Mouse (Mus musculus) midbrain, embryonic 10.5 days (tissue): Measurements from ENCODE around the gene Cabp1. TPM values are rescaled to one million over a fixed set of nuclear protein-coding genes. Genes with fewer than 3 reads are reported as not detected.
A peak's percentile ranks its signal among the peaks of the same experiment; 100 is the strongest.
"Not testable (repeated sequence)": the region's sequence is repeated elsewhere in the genome, so short reads cannot be mapped to it uniquely, and the experiment has no call there.

Experiments used
- DNase-seq: peaks from one replicate; pipeline ENCODE4 v3.0.0-alpha.2; 2017; ENCODE audit warnings: low spot score
- H3K27ac ChIP-seq: fragments of 300-500 bp; sonication (generic); replicated peaks from 2 replicates; pipeline ENCODE4 v1.5.1; 2016; ENCODE audit warnings: mild to moderate bottlenecking
- H3K27me3 ChIP-seq: fragments of 300-500 bp; sonication (generic); 2 replicates; pipeline ENCODE4 v1.6.1; 2016; ENCODE audit warnings: low read depth, mild to moderate bottlenecking; ENCODE audit not compliant: poor library complexity, severe bottlenecking
- H3K36me3 ChIP-seq: fragments of 300-500 bp; sonication (generic); 2 replicates; pipeline ENCODE4 v1.6.1; 2016; ENCODE audit warnings: mild to moderate bottlenecking, moderate library complexity
- H3K4me1 ChIP-seq: fragments of 300-500 bp; sonication (generic); 2 replicates; pipeline ENCODE4 v1.6.1; 2016
- H3K4me3 ChIP-seq: fragments of 300-500 bp; sonication (generic); 2 replicates; pipeline ENCODE4 v1.5.1; 2016; ENCODE audit warnings: mild to moderate bottlenecking, moderate library complexity
- H3K9me3 ChIP-seq: fragments of 300-500 bp; sonication (generic); replicated peaks from 2 replicates; pipeline ENCODE4 v1.6.1; 2016; ENCODE audit warnings: mild to moderate bottlenecking
- WGBS: fragments of 180-500 bp; shearing (Covaris S2); methylation state at CpG from one replicate; pipeline ENCODE4 v1.1.7; 2016; 5-methylcytosine and 5-hydroxymethylcytosine counted together
- polyA plus RNA-seq: library from polyadenylated mRNA; unstranded; fragments of >200 nt; fragmentation: Nextera tagmentation; extraction: Ambion mirVana; gene quantifications from 2 replicates; pipeline ENCODE4 v1.2.1, GENCODE M21; 2016

The Cabp1 gene
- polyA plus RNA-seq, 1 experiment from 2014 or later, result 1.3 TPM

DNA sequence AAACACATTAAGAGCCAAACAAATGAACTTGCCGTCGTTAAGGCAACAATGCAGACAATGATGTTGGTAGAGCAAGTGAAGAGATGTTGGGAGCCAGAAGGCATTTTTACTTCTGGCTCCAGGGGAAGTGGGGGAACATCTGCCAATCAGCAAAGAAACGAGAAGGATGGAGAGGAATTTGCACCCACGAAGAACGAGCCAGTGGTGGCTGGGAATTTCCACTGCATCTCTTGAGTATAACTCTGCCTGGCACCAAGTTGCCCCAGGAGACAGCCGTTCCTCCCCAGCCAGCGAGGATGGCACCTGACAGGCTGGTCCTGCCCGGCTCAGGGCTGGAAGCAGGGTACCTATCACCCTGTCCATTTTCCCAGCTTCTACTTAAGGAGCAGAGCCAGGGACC, 11.3 kb downstream of the Cabp1 start:
- H3K36me3 ChIP-seq, result no peaks in the 10 kb centered on the region
- H3K4me1 ChIP-seq, result peaks cover 46% of the 10 kb centered on the region
- no peak for DNase-seq
- no peak overlapping the region for H3K27ac ChIP-seq
- no peaks in the 10 kb centered on the region for H3K9me3 ChIP-seq
- peaks cover 49% of the 10 kb centered on the region for H3K27me3 ChIP-seq
- H3K4me3 ChIP-seq, result no peak overlapping the region
- 86% methylated on average over 8 of the region's 8 CpGs for WGBS

DNA sequence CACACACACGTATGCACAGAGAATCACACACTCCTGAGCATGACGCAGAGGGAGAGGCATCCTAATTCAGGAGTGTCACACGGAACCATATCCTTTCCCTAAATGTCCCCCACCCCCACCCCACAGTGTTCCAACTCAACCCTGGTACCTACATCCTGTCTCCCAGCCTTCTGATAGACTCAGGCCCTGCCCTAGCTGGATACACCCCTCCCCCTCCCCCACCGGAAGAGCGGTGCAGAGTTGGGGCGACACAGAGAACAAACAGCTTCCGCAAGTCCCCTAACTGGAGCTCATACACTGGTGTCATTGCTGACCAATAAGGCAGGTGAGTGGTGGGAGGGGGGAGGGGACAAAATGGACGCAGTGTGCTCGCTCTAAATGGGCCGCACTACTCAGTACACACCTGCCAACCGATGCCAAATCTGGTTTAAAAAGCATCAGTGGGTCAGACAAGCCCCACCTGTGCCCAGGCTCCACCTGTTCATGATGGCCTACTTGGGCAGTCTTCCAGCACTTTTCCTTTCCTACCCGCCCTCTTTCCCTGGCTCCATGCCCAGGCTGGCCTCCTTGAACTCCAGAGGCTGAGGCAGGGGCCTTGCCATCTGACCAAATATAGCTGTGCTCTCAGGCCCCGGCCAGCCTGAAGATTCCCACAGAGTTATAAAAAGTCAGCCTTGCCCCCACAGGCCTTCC, 12.8 kb downstream of the Cabp1 start:
- Histone ChIP-seq H3K4me1 (peaks cover 31% of the 10 kb centered on the region), H3K36me3 (no peaks in the 10 kb centered on the region), H3K27me3 (peaks cover 34% of the 10 kb centered on the region), H3K4me3 (no peak overlapping the region), H3K9me3 (no peaks in the 10 kb centered on the region), H3K27ac (no peak overlapping the region)
- no peak for DNase-seq
- 79% methylated on average over 13 of the region's 13 CpGs for WGBS

DNA sequence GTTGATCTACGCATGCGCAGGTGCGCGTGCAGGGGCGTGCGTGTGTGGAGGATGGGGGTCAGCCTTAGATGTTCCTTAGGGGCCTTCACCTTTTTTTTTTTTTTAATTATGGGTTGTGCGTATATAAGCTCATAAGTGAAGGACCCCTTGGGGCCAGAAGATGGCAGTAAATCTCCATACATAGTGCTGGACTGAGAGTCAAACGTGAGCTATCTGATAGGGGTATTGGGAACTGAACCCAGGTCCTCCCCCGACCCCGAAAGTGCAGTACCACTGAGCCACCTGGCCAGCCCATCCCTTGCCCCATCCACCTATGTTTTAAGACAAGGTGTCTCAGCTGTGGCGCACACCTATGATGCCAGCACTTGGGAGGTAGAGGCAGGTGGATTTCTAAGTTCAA, 14.6 kb downstream of the Cabp1 start:
- H3K36me3 ChIP-seq, result no peaks in the 10 kb centered on the region
- no peak overlapping the region for H3K4me3 ChIP-seq
- no peak overlapping the region for H3K27ac ChIP-seq
- no peaks in the 10 kb centered on the region for H3K9me3 ChIP-seq
- peaks cover 17% of the 10 kb centered on the region for H3K4me1 ChIP-seq
- peaks cover 18% of the 10 kb centered on the region for H3K27me3 ChIP-seq
- 93% methylated on average over 11 of the region's 11 CpGs for WGBS
- no peak for DNase-seq

DNA sequence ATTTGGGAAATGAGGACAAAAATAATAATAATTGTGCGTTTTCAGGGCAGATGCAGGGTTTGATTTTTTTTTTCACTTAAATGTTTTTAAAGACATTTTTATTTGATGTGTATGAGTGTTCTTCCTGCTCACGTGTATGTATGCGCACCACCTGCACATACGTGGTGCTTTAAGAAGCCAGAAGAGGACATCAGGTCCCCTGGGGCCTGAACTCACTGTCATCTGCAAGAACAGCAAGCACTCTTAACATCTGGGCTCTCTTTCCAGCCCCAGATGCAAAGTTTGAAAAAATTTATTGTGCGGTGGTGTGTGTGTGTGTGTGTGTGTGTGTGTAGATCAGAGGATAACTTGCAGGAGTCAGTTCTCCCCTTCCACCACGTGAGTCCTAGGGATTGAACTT, 16.3 kb downstream of the Cabp1 start:
- DNase-seq, result no peak
- 0 out of 2 replicates have a peak, but pooled peaks cover under 1% of the 10 kb centered on the region for H3K4me1 ChIP-seq
- peaks cover 12% of the 10 kb centered on the region; the same call in 1 of the 2 replicates for H3K27me3 ChIP-seq
- no peaks in the 10 kb centered on the region for H3K36me3 ChIP-seq
- no peak overlapping the region for H3K27ac ChIP-seq
- no peaks in the 10 kb centered on the region for H3K9me3 ChIP-seq
- 86% methylated on average over 6 of the region's 6 CpGs for WGBS
- no peak overlapping the region for H3K4me3 ChIP-seq

DNA sequence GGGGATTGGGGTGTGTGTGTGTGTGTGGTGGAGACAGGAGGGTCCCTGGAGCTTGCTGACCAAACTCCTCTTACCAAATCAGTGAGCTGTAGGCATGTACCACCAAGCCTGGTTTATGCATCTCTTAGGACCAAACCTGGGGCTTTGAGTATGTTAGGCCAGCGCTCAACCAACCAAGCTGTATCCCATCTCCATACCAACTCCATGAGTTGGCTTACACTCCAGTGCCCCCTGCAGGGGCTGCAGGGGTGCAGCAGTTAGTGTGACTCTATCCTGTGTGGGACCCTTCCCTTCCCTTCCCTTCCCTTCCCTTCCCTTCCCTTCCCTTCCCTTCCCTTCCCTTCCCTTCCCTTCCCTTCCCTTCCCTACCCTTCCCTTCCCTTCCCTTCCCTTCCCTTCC, 19.6 kb downstream of the Cabp1 start:
- Histone ChIP-seq H3K4me1 (no peaks in the 10 kb centered on the region), H3K36me3 (no peaks in the 10 kb centered on the region), H3K4me3 (no peak overlapping the region), H3K9me3 (no peaks in the 10 kb centered on the region), H3K27me3 (no peaks in the 10 kb centered on the region), H3K27ac (no peak overlapping the region)
- 85% methylated on average over 1 of the region's 1 CpGs for WGBS
- DNase-seq, result no peak

DNA sequence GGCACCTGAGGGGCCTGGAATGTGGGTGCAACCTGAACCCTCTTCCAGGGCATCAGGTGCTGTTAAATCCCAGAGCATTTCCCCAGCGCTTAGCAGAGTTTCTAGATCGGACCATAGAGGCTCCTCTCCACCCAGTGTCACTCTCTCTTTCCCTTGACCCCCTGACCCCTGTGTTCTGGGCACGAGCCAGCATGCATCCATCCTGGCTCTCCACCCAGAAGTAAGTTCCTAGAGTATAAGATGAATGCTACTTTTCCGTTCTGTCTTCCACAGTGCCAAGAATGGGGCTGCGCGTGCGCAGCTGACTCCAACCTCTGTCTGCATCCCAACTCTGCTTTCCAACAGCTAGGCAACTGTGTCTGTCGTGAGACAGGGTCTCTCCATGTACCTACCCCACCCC, 24.0 kb downstream of the Cabp1 start:
- H3K27ac ChIP-seq, result no peak overlapping the region
- 86% methylated on average over 8 of the region's 8 CpGs for WGBS
- no peaks in the 10 kb centered on the region for H3K9me3 ChIP-seq
- DNase-seq, result no peak
- H3K4me3 ChIP-seq, result no peak overlapping the region
- H3K4me1 ChIP-seq, result peaks cover 16% of the 10 kb centered on the region
- no peaks in the 10 kb centered on the region; the same call in 1 of the 2 replicates for H3K27me3 ChIP-seq
- H3K36me3 ChIP-seq, result no peaks in the 10 kb centered on the region

DNA sequence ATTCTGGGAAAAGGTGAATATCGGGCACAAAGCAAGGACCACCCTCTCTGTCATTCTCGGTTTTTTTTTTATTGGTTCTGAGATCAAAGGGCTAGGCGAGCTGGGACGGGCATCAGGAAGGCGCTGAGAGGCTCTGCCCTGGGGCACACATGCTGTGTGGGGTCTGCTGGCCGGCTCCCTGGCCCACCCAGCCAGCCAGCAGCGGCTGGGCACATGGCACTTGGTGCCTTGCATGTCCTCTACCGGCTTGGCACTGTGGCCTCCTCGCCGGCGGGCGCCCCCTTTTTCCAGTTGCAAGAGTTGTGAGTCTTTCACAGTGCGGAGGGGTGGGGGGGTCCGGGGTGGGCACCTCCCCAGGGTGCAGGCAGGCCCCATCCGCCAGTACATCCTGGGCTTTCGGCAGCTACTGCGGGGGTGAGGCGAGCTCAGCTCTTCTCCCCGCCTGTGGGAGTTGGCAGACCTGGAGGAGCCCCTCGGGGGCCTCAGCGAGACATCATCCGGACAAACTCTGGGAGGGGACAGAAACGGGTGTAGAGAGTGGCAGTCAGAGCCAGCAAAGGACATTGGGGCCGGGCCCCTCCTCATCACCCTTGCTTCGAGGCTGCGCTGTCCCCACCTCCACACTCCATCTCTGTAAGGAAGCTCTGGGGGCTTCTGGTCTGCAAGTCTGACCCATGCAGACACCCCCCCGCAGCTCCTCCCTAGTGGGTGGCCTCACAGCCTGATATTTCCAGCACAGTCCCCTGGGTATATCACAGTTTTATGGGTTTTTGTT, 25.4 kb downstream of the Cabp1 start:
- Histone ChIP-seq H3K4me3 (no peak overlapping the region), H3K27ac (peak overlapping the region; percentile 33; the same call in 1 of the 2 replicates), H3K9me3 (no peaks in the 10 kb centered on the region), H3K36me3 (no peaks in the 10 kb centered on the region), H3K4me1 (peaks cover 16% of the 10 kb centered on the region), H3K27me3 (no peaks in the 10 kb centered on the region; the same call in 1 of the 2 replicates)
- DNase-seq, result no peak
- 52% methylated on average over 27 of the region's 27 CpGs for WGBS

DNA sequence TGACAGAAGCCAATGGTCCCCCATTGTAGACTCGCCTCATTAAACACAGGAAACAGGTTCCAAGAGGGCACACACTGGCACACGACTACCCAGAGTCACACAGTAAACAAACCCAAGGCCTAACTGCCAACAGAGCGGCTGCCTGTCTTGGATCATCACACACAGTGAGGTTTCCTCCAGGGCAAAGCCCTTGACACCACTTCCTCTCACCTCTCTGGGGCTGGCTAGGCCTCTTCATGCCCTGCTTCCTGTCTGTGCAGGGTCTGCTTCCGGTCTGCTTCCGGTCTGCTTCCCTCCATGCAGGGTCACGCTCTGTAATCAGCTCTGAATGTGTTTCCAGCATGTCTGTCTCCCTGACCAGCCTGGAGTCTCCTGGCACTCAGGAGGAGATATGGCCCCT, 26.8 kb downstream of the Cabp1 start:
- peaks cover 20% of the 10 kb centered on the region for H3K4me1 ChIP-seq
- DNase-seq, result no peak
- no peaks in the 10 kb centered on the region for H3K9me3 ChIP-seq
- no peaks in the 10 kb centered on the region for H3K36me3 ChIP-seq
- H3K27ac ChIP-seq, result 0 out of 2 replicates have a peak overlapping the region, but pooled peaks have one; percentile 14
- no peaks in the 10 kb centered on the region; the same call in 1 of the 2 replicates for H3K27me3 ChIP-seq
- H3K4me3 ChIP-seq, result no peak overlapping the region
- whole genome bisulfite sequencing, result 86% methylated on average over 6 of the region's 6 CpGs

DNA sequence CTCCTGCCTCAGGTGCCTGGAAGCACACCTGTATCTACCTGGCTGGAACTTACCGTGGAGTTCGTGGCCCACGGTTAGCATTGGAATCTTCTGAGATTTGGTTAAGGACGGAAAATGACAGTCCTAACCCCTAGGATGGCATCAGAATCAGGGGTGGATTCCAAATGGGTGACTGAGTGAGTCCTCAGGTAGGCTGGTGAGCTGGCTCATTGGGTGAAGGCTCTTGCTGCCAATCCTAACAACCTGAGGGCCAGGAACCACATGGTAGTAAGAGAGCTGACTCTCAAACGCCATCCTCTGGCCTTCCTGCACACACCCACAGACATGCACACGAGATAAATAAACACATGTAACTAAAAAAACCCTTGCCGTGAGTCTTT, 27.4 kb downstream of the Cabp1 start:
- no peaks in the 10 kb centered on the region for H3K36me3 ChIP-seq
- no peaks in the 10 kb centered on the region for H3K9me3 ChIP-seq
- H3K27ac ChIP-seq, result no peak overlapping the region; the same call in 1 of the 2 replicates
- no peak for DNase-seq
- WGBS, result 86% methylated on average over 7 of the region's 7 CpGs
- H3K4me1 ChIP-seq, result peaks cover 20% of the 10 kb centered on the region
- no peaks in the 10 kb centered on the region; the same call in 1 of the 2 replicates for H3K27me3 ChIP-seq
- no peak overlapping the region for H3K4me3 ChIP-seq

DNA sequence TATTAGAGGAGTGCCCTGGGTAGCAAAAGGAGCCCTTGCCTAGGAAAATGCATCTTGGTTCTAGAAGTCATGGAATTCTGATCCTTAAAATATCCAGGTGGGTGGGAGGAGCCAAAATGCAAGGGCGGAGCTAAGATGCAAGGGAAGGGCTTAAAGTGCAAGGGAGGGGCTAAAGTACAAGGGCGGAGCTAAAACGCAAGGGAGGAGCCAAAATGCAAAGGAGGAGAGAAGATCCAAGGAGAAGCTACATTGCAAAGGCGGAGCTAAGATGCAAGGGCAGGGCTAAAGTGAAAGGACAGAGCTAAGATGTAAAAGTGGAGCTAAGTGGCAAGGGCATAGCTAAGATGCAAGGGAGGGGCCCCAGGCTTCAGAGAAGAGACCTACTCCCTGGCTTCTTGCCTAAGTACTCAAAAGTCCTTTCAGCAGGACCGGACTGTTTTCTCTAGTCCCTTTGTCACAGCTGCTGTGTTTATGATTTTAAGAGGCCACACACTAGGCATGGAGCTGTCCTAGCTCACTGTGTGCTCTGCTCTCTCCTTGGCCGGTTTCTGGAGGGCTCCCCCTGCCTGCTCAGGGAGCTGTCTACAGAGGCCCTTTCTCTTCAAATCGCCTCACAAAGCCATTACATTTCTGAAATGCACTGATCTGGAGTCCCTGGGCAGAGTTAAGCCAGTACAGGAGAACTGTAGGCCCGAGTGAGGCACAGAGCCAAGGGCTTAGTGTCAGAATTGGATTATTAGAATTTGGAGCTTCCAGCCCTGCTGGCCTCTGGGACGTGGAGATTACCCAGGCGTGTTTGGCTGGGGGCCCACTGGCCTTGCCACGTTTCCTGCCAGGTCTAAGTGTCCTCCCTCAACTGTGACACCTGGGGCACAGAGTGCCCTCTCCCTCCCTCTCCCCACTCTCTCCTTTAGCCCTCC, 28.0 kb downstream of the Cabp1 start:
- Histone ChIP-seq H3K27ac (no peak overlapping the region; the same call in 1 of the 2 replicates), H3K4me1 (peaks cover 23% of the 10 kb centered on the region)
- DNase-seq, result no peak

DNA sequence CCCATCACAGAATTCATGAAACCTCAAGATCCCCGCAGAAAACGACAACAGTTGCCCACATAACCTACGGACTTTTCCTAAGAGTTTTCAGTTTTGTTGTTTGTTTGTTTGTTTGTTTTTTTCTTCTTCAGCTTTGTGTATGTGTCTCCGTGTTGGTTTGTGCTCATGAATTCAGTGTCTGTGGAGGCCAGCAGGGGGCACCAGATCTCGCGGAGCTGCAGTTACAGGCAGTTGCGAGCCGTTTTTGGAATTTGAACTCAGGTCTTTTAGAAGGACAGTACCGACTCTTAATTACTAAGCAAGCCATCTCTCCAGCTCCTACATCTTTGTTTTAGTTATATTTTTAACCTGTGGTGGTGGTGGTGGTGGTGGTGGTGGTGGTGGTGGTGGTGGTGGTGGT, 28.8 kb downstream of the Cabp1 start:
- H3K9me3 ChIP-seq, result no peaks in the 10 kb centered on the region
- no peak overlapping the region for H3K27ac ChIP-seq
- no peaks in the 10 kb centered on the region for H3K36me3 ChIP-seq
- H3K4me3 ChIP-seq, result no peak overlapping the region
- H3K4me1 ChIP-seq, result peaks cover 23% of the 10 kb centered on the region
- H3K27me3 ChIP-seq, result no peaks in the 10 kb centered on the region; the same call in 1 of the 2 replicates
- no peak for DNase-seq
- 64% methylated on average over 9 of the region's 9 CpGs for WGBS

More for the DNA sequence above, 28.0 kb downstream of the Cabp1 start:
- Histone ChIP-seq H3K4me3 (no peak overlapping the region), H3K27me3 (no peaks in the 10 kb centered on the region; the same call in 1 of the 2 replicates), H3K36me3 (no peaks in the 10 kb centered on the region), H3K9me3 (no peaks in the 10 kb centered on the region)
- WGBS, result 58% methylated on average over 11 of the region's 11 CpGs

DNA sequence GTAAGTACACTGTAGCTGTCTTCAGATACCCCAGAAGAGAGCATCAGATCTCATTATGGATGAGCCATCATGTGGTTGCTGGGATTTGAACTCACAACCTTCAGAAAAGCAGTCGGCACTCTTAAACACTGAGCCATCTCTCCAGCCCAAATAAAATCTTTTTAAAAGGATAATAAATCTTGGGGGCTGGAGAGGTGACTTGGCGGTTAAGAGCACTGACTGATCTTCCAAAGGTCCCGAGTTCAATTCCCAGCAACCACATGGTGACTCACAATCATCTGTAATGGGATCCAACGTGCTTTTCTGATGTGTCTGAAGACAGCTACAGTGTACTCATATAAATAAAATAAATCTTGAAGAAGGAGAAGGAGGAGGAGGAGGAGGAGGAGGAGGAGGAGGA, 29.7 kb downstream of the Cabp1 start:
- 85% methylated on average over 4 of the region's 4 CpGs for WGBS
- DNase-seq, result not testable (repeated sequence)
- peaks cover 26% of the 10 kb centered on the region for H3K4me1 ChIP-seq

More for the DNA sequence above, 29.7 kb downstream of the Cabp1 start:
- H3K36me3 ChIP-seq, H3K9me3 ChIP-seq, H3K27me3 ChIP-seq, H3K4me3 ChIP-seq, H3K27ac ChIP-seq: not testable (repeated sequence)
